Mouse (Mus musculus) heart, embryonic 10.5 days (tissue): ENCODE results near the gene Dnajb5. TPM values are rescaled to one million over a fixed set of nuclear protein-coding genes. Genes with fewer than 3 reads are reported as not detected.

Experiments
- DNase-seq: peaks from one replicate; pipeline ENCODE4 v3.0.0-alpha.2; 2017; ENCODE audit warnings: low spot score
- H3K27ac ChIP-seq: fragments of 300-500 bp; sonication (generic); 2 replicates; pipeline ENCODE4 v1.5.1; 2016; ENCODE audit warnings: mild to moderate bottlenecking
- H3K27me3 ChIP-seq: fragments of 300-500 bp; sonication (generic); 2 replicates; pipeline ENCODE4 v1.6.1; 2016; ENCODE audit warnings: mild to moderate bottlenecking; ENCODE audit not compliant: poor library complexity, insufficient read depth, severe bottlenecking
- H3K36me3 ChIP-seq: fragments of 300-500 bp; sonication (generic); 2 replicates; pipeline ENCODE4 v1.6.1; 2016; ENCODE audit warnings: mild to moderate bottlenecking, moderate library complexity
- H3K4me1 ChIP-seq: fragments of 300-500 bp; sonication (generic); 2 replicates; pipeline ENCODE4 v1.6.1; 2016; ENCODE audit warnings: mild to moderate bottlenecking
- H3K4me3 ChIP-seq: fragments of 300-500 bp; sonication (generic); 2 replicates; pipeline ENCODE4 v1.5.1; 2016; ENCODE audit warnings: mild to moderate bottlenecking, moderate library complexity
- H3K9me3 ChIP-seq: fragments of 300-500 bp; sonication (generic); 2 replicates; pipeline ENCODE4 v1.6.1; 2016; ENCODE audit warnings: mild to moderate bottlenecking, moderate library complexity
- WGBS: fragments of 180-500 bp; shearing (Covaris S2); methylation state at CpG from one replicate; pipeline ENCODE4 v1.1.7; 2016; 5-methylcytosine and 5-hydroxymethylcytosine counted together
- polyA plus RNA-seq: library from polyadenylated mRNA; unstranded; fragments of >200 nt; fragmentation: Nextera tagmentation; extraction: Ambion mirVana; gene quantifications from 2 replicates; pipeline ENCODE4 v1.2.1, GENCODE M21; 2016

Gene Dnajb5
- 11.4 and 12.3 TPM in 2 replicates for polyA plus RNA-seq

- H3K4me1 ChIP-seq, result peaks cover 59% of the 10 kb centered on the region
- DNase-seq, result peak; percentile 98
- no peaks in the 10 kb centered on the region for H3K9me3 ChIP-seq
- WGBS, result 0% methylated on average over 39 of the region's 39 CpGs
- H3K27me3 ChIP-seq, result peaks cover 23% of the 10 kb centered on the region
- H3K36me3 ChIP-seq, result 0 out of 2 replicates have a peak, but pooled peaks cover 4% of the 10 kb centered on the region
- H3K4me3 ChIP-seq, result peak within 1 kb of the TSS; percentile 89
- H3K27ac ChIP-seq, result peak within 1 kb of the TSS; percentile 98
Observed at GRCm38 (mm10) chr4:42949676-42950051, at the start of gene Dnajb5. TSS of gene Dnajb5 (plus strand) at chr4:42949814.

- no peak overlapping the region for H3K4me3 ChIP-seq
- H3K4me1 ChIP-seq, result no peaks in the 10 kb centered on the region
- no peaks in the 10 kb centered on the region for H3K9me3 ChIP-seq
- no peaks in the 10 kb centered on the region; the same call in 1 of the 2 replicates for H3K27me3 ChIP-seq
- H3K27ac ChIP-seq, result no peak overlapping the region
- no peak for DNase-seq
- H3K36me3 ChIP-seq, result no peaks in the 10 kb centered on the region
- WGBS, result 63% methylated on average over 5 of the region's 5 CpGs
Observed at GRCm38 (mm10) chr4:42900878-42901277, 48.7 kb upstream of the Dnajb5 start.

DNA sequence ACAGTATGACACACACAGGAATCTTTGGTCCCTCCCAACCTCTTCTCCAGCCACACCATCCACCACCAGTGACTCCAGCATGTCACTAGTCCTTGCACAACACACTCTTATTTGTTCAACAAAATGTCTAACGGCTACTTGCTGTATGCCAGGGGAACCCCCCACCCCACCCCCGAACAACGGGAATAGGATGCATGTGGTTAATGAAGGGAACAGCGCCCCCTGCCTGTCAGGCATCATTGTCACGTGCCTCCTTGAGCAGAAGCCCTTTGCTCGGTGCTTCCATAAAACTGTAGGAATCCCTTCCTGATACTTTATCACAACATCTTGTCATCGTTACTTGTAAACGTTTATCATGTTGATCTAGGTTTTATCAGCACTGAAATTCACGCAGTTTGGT lies 47.4 kb upstream of the Dnajb5 start:
- Histone ChIP-seq H3K9me3 (no peaks in the 10 kb centered on the region), H3K36me3 (no peaks in the 10 kb centered on the region), H3K4me1 (no peaks in the 10 kb centered on the region), H3K27me3 (no peaks in the 10 kb centered on the region; the same call in 1 of the 2 replicates), H3K4me3 (no peak overlapping the region), H3K27ac (no peak overlapping the region)
- no peak for DNase-seq
- WGBS, result 55% methylated on average over 9 of the region's 9 CpGs

DNA sequence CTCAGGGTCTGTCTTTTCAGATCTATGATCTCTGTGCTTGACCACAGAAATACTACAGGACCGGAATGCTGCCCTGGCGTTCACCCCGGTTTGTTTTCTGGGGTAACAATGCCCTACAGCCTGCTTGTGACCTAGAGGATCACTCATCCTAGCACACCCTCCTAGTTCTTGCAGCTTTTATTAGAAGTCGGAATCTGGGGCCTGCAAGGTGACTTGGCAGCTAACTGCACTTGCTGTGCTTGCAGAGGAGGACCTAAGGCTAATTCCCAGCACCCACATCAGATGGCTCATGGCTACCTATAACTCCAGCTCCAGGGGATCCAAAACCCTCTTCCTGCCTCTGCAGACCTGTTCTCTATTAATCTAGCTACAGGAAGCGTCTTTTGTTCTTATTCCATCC lies 46.9 kb upstream of the Dnajb5 start:
- H3K4me3 ChIP-seq, result no peak overlapping the region
- H3K9me3 ChIP-seq, result no peaks in the 10 kb centered on the region
- DNase-seq, result peak; percentile 68
- H3K36me3 ChIP-seq, result no peaks in the 10 kb centered on the region
- H3K27ac ChIP-seq, result no peak overlapping the region
- H3K27me3 ChIP-seq, result no peaks in the 10 kb centered on the region; the same call in 1 of the 2 replicates
- 83% methylated on average over 5 of the region's 5 CpGs for WGBS
- no peaks in the 10 kb centered on the region for H3K4me1 ChIP-seq

- whole genome bisulfite sequencing, result 90% methylated on average over 1 of the region's 1 CpGs
- peak; percentile 14 for DNase-seq
- Histone ChIP-seq H3K4me3 (no peak overlapping the region), H3K36me3 (no peaks in the 10 kb centered on the region), H3K27me3 (no peaks in the 10 kb centered on the region; the same call in 1 of the 2 replicates), H3K27ac (no peak overlapping the region), H3K9me3 (no peaks in the 10 kb centered on the region), H3K4me1 (no peaks in the 10 kb centered on the region)
Observed at GRCm38 (mm10) chr4:42903942-42904341, 45.7 kb upstream of the Dnajb5 start.

DNA sequence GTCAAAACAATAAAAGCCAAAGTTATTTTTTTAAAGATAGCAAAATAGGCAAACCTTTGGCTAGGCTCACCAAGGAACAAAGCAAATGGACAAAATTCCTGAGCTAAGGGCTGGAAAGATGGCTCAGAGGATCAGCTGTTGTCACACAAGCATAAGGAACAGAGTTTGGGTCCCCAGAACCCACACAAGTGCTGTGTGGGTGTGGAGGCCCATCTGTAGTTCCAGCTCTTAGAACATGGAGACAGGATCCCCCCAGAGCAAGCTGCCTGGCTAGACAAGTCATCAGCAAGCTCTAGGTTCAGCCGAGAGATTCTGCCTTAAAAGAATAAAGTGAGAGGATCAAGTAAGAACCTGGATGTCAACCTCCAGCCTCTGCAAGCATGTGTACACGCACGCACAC lies 45.1 kb upstream of the Dnajb5 start:
- no peak overlapping the region for H3K4me3 ChIP-seq
- no peaks in the 10 kb centered on the region; the same call in 1 of the 2 replicates for H3K27me3 ChIP-seq
- H3K36me3 ChIP-seq, result no peaks in the 10 kb centered on the region
- no peak overlapping the region for H3K27ac ChIP-seq
- H3K9me3 ChIP-seq, result no peaks in the 10 kb centered on the region
- no peaks in the 10 kb centered on the region for H3K4me1 ChIP-seq
- WGBS, result 86% methylated on average over 3 of the region's 3 CpGs
- DNase-seq, result peak; percentile 46

DNA sequence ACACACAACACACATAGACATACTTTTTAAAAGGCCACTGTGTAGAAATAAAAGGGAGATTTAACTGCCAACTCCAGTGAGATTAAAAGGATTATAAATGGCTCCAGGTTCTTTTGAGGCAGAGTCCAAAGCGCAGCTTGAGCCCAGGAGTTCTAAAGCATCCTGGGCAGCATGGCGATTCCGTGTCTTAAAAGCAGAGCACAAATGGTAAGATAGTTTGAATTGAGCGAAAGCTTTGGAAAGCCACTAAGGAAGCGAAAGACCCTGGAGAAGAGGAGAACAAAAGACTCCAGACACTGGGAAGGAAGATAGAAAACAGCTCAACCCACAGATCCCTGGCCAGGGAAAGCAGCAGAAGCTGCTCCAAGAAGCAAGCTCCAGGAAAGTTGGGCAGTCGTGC lies 44.6 kb upstream of the Dnajb5 start:
- no peak for DNase-seq
- Histone ChIP-seq H3K36me3 (no peaks in the 10 kb centered on the region), H3K27ac (no peak overlapping the region), H3K27me3 (no peaks in the 10 kb centered on the region; the same call in 1 of the 2 replicates), H3K9me3 (no peaks in the 10 kb centered on the region), H3K4me1 (no peaks in the 10 kb centered on the region), H3K4me3 (no peak overlapping the region)
- 81% methylated on average over 6 of the region's 6 CpGs for WGBS

- Histone ChIP-seq H3K27me3 (peaks cover 63% of the 10 kb centered on the region), H3K36me3 (no peaks in the 10 kb centered on the region), H3K4me1 (peaks cover 14% of the 10 kb centered on the region), H3K4me3 (no peak overlapping the region), H3K27ac (no peak overlapping the region), H3K9me3 (no peaks in the 10 kb centered on the region)
- DNase-seq, result peak; percentile 55
- 34% methylated on average over 10 of the region's 10 CpGs for WGBS
Observed at GRCm38 (mm10) chr4:42913391-42913790, 36.2 kb upstream of the Dnajb5 start.

DNA sequence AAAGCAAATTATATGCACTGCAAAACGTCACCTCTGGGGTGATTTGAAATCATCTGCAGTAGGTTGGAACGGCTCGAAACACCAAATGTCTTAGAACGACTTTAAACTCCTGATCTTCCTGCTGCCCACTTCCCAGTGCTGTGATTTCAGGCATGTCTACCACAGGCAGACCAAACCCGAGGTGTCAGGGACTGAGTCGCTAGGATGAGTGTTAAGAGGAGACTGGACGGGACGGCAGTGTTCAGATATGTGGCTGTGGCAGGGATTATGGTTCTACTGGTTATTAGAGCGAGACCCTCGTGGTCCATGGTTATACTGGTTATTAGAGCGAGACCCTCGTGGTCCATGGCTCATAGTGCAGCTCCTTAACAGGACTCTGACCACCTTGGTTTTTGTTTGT lies 34.3 kb upstream of the Dnajb5 start:
- 80% methylated on average over 12 of the region's 12 CpGs for WGBS
- H3K27ac ChIP-seq, result no peak overlapping the region
- peaks cover 74% of the 10 kb centered on the region for H3K27me3 ChIP-seq
- H3K36me3 ChIP-seq, result no peaks in the 10 kb centered on the region
- no peaks in the 10 kb centered on the region for H3K9me3 ChIP-seq
- no peak overlapping the region for H3K4me3 ChIP-seq
- H3K4me1 ChIP-seq, result peaks cover 14% of the 10 kb centered on the region
- DNase-seq, result peak; percentile 61

GRCm38 (mm10) chr4:42915966-42916365 lies 33.6 kb upstream of the Dnajb5 start:
- H3K27me3 ChIP-seq, result peaks cover 81% of the 10 kb centered on the region
- 87% methylated on average over 1 of the region's 1 CpGs for WGBS
- H3K36me3 ChIP-seq, result no peaks in the 10 kb centered on the region
- peaks cover 14% of the 10 kb centered on the region for H3K4me1 ChIP-seq
- H3K4me3 ChIP-seq, result peak overlapping the region; percentile 74; the same call in 1 of the 2 replicates
- peak; percentile 14 for DNase-seq
- H3K9me3 ChIP-seq, result no peaks in the 10 kb centered on the region
- no peak overlapping the region for H3K27ac ChIP-seq

DNA sequence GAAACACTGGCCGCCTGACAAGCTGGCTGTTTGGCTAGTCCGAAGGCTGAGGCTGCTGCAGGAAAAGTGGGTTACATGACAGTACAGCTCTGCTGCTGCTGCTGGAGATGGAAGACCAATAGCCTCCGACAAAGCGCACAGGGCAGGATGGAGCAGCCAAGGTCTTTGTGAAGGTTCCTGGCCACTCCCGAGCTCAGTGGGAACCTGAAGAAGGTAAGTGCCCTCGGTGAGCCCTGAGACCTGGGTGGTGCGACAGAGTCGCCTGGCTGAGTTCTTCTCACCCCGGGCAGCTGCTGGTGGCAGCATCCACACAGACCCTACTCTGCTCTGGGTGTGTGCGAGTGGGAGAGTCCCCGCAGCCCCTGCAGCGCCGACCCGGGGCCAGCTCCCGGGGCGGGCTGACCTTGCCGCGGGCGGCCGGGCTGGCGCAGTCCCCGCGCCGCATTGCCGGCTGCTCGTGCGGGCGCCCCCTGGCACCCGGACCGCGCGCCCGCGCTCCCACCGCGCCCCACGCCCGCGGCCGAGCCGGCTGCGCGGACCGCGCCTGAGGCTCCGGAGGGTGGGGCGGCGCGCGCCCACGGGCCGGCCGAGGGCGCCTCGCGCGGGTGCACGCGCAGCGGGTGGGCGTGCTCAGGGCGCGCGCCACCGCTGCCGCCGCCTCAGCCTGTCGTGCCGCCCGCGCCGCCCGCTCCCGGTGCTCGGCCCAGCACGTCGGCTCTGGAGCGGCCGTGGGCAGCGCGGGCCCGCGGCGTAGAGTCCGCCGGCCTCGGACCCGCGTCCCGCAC lies 32.8 kb upstream of the Dnajb5 start, which contains the start of gene Phf24:
Gene Phf24, plus strand, starts transcription at position 44 of the 785 bp plus-strand sequence.
- Histone ChIP-seq H3K27me3 (peaks cover 85% of the 10 kb centered on the region), H3K27ac (peak within 1 kb of the TSS; percentile 86), H3K4me3 (peak within 1 kb of the TSS; percentile 74), H3K9me3 (no peaks in the 10 kb centered on the region), H3K4me1 (peaks cover 14% of the 10 kb centered on the region), H3K36me3 (no peaks in the 10 kb centered on the region)
- 8% methylated on average over 86 of the region's 90 CpGs for WGBS
- peak; percentile 76 for DNase-seq

GRCm38 (mm10) chr4:42917402-42917774 lies 32.2 kb upstream of the Dnajb5 start:
- DNase-seq, result peak; percentile 70
- WGBS, result 2% methylated on average over 26 of the region's 26 CpGs
- Histone ChIP-seq H3K27ac (peak overlapping the region; percentile 86), H3K27me3 (peaks cover 85% of the 10 kb centered on the region), H3K4me3 (peak overlapping the region; percentile 74), H3K36me3 (no peaks in the 10 kb centered on the region), H3K9me3 (no peaks in the 10 kb centered on the region), H3K4me1 (peaks cover 14% of the 10 kb centered on the region)

DNA sequence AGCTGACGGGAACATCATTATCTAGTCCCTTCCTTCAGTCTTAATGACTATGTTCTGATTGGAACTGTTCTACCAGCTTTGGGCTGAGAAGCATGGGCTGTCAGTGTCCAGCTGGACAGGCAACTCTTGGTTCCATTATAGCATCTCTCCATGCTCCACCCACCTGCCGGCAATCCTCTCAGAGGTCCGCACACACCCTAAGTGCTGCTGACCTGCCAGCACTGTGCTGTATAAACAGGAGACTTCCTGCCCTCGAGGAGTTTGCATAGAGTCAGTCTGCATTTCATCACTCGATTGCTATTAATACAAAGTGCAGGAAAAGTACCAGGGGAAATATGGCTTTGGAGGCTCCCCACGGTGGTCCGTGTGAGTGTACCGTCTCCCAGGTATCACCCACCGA lies 28.9 kb upstream of the Dnajb5 start:
- 67% methylated on average over 9 of the region's 9 CpGs for WGBS
- DNase-seq, result no peak
- Histone ChIP-seq H3K36me3 (no peaks in the 10 kb centered on the region), H3K27me3 (peaks cover 78% of the 10 kb centered on the region), H3K4me1 (peaks cover 14% of the 10 kb centered on the region), H3K27ac (no peak overlapping the region), H3K9me3 (no peaks in the 10 kb centered on the region), H3K4me3 (no peak overlapping the region)
